Mouse (Mus musculus) ES-E14 (cell line): Measurements from ENCODE around the gene Capn5.

ENCODE experiments used
- HCFC1 ChIP-seq: IDR thresholded peaks from 2 replicates; pipeline ENCODE4 v1.6.1; 2012; ENCODE audit warnings: low read length, inconsistent platforms, borderline replicate concordance; ENCODE audit not compliant: insufficient read depth
- ZC3H11A ChIP-seq: IDR thresholded peaks from 2 replicates; pipeline ENCODE4 v1.6.1; 2012; ENCODE audit warnings: low read depth, mild to moderate bottlenecking, inconsistent platforms, low read length, borderline replicate concordance
- ZNF384 ChIP-seq: IDR thresholded peaks from 2 replicates; pipeline ENCODE4 v1.6.1; 2012; ENCODE audit warnings: low read depth, low read length, inconsistent platforms

GRCm38 (mm10) chr7:98149802-98150201, 28.3 kb downstream of the Capn5 start:
- TF ChIP-seq ZNF384 (no peak), HCFC1 (no peak), ZC3H11A (no peak)
